Mouse (Mus musculus): ENCODE results near the gene Dido1.

Gene Dido1

DNA sequence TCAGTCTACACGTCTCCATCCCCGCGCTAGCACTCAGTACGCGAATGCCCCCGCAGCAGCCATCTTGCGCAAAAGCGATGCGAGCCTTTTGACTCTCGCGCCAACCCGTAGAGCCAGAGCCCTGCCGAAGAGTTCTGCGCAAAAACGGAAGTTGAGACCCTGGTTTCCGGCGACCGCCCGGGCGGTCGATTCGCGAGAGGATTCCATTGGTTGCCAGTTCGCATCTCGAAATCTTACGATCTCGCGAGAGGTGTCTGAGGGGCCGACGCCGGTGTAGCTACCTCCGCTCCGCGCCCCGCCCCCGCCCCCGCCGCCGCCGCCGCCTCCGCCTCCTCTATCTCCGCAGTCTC lies at the start of gene Dido1, which contains the start of gene Gid8:
Dido1 (minus strand) TSS at position 77 of the 350 bp plus-strand sequence.
Gid8 (plus strand) TSS at position 195 of the 350 bp plus-strand sequence.
- DNase-seq (ENCODE audit: low read depth, low spot score) = peak; percentile 98

DNA sequence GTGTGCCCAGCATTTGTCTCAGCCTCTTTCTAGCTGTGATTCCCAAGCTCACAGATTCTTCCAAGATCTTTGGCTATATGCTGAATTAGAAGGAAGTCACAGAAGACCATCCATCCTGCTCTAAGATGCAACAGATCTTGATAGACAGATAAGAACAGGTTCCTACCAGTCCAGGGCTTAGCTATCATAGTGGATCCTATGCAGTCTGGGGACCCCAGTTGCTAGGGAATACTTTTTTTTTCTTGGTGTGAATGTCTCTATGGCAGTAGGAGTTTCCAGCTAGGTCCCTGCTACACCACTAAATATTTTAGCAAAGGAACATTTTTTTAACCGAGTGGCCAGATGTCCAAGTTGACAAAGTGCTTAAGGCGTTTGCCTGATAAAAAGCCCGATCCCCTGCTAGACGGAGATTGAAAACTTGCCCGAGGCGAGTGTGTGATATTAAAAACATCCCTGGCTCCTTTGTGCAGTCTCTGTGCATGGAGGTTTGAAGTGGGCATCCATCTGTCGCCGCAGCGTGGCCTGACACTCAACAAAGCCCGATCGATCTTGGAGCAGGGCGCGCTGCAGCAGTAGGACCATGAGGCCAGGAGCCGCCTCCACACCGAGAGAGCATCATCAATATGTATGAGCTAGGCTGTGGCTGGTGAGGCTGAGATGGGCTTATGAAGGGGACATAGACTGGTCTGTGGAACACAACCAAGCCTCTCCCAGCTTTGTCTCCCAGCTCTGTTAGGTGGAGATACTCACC lies 48.9 kb upstream of the Dido1 start:
- DNase-seq (ENCODE audit: low read depth, low spot score) = no peak

DNA sequence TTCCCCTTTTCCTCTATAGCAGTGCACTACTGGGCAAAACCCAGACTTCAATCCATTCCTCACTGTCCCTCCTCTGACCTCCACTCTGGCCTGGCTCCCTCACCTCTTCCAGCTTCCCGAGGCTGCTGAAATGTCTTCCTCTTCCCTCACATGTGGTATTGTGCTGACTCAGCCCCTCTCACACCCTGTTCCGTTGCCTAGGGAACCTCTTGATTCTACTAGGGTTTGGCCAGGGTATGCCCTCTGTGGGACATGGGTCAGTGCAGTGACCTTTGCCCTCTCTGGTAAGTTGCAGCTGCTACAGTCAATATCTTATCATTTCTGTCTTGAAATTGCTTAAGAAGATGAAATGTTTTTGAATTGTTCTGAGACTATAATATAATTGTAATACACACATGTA lies 47.0 kb upstream of the Dido1 start:
- DNase-seq (ENCODE audit: low read depth, low spot score) = no peak

DNA sequence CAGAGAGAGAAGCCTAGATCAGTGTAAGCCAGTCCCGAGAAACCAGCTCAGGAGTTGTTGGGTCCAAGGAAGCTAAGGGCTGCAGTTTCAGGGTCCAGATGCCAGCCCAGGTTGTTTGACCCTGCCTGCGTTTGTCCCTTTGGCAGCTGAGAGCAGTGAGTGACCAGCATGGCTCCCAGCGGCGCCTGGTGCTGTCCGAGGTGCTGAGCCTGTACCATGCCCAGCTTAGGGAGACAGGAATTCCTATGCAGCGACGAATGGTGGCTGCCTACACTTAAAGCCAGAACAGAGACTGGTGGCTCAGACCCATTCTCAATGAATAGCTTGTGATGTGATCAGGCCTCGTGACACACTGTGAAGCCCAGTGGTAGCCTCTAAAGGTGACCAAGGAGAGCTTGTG lies 46.1 kb upstream of the Dido1 start:
- DNase-seq (ENCODE audit: low read depth, low spot score) = no peak

DNA sequence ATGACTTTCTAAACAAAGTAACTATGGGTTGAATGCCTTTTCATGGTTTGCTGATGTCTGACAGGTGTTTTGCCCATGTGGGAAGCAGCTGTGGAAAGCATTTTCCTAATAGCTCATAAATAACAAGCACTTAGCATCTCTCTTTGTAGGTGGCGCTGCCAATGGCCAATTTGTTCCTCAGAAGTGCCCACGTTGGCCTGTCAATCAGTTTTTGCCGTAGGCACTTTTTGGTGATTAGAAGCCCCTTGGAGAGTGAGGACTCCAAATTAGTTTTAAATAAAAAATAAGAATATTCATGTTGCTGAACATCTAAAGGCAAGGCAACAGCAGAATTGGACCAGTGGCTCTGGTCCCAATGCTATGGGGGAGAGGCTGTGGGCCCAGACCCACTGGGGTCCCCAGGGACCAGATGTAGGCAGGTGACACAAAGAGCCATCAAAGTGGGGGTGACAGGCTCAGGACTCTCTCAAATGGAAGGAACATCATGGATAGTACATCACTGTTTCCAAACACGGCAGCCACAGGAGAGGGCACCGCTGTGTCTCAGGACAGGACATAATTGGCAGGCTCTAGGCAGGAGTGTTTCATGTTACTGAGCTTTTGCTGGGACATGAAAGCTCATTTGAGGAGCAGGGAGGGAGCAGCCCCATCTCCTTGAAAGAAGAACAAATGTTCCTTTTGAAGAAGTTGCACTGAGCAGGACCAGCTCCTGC lies 45.3 kb upstream of the Dido1 start:
- DNase-seq (ENCODE audit: low read depth, low spot score) = no peak

DNA sequence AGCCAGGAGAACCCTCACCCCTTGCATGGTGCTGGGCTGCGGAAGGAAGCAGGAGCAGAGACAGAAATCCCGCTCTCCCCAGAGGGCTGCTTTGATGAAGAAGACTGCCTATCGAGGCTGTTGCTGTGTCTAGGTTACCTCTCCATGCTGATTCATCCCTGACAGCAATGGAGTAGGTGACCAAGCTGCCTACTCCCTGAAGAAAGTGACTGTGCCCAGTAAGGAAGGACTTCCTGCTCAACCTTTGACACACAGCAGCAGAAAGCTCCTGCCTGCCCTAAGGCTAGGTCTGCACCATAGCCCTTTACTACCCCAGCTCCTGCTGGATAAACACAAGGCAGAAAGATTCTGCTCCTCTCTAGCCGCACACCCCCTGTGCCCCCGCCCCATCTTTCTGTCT lies 39.1 kb upstream of the Dido1 start:
- no peak for DNase-seq (ENCODE audit: low read depth, low spot score)

DNA sequence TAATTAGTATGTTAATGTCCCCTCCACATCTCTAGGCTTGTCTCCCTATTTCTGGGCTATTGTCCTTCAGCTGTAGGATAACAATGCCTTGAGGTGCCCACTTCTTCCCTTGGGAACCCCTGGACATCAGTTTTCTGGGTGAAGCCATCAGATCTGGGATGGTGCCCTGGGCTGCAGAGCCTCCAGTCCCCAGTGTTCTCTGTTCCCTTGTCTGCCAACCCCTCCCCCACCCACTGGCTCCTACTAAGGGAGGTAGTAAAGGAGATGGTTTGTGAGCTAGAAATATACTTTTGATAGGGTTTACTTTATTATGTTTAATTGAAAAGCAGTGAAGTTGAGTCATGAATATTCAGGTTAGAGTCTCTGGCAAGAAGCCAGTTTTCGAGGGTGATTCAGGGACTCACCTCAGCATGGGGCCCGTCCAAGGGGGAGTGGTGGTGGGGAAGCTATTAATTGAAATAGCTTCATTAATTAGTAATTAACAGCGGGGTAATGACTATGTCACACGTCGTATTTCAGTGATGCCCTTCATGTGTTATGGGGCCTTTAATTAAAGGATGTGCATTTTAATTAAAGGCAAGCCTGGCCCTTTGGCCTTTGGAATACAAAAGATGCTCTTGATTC lies 36.9 kb upstream of the Dido1 start:
- no peak for DNase-seq (ENCODE audit: low read depth, low spot score)

DNA sequence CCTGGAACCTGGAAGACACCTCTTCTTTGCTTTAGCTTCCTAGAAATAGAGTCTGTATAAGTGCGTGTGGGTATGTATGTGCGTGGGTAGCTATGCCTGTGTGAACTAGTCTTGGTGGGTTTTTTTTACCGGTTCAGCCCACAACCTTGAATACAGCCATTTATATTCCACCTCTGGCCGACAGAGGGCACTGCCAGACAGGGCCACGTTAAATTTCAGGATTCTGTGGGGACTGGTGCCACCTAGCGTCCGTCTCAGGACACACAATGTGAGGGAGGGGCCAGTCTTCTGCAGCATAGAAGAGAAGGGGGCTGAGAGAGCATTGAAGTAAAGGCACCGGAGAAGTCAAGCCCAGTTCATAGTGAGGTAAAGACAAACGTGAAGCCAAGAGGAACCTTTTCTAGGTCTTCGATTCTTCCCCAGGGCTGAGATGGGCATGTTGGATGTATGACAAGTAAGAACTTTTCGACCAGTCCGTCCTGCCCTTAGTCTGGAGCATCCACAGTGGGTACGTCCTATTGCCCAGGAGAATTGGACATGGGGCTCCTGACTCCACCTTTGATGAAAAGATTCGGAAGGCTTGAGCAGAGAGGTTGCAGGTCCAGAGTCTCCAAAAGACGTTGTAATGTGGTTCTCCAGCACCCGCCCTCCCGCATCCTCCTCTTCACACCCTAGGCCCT lies 35.6 kb upstream of the Dido1 start:
- peak; percentile 61 for DNase-seq (ENCODE audit: low read depth, low spot score)

DNA sequence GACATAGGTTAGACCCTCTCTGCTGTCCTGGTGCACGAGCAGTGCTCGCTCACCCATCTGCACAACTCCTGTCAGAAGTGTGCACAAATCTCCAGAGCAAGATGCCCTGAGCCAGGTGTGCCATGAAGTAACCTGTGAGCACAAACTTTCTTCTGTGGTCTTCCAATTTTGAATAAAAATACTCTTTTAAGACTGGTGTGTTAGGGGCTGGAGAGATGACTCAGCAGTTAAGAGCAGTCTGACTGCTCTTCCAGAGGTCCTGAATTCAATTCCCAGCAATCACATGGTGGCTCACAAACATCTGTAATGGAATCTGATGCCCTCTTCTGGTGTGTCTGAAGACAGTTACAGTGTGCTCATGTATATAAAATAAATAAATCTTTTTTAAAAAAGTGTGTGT lies 33.5 kb upstream of the Dido1 start:
- DNase-seq (ENCODE audit: low read depth, low spot score) = no peak

DNA sequence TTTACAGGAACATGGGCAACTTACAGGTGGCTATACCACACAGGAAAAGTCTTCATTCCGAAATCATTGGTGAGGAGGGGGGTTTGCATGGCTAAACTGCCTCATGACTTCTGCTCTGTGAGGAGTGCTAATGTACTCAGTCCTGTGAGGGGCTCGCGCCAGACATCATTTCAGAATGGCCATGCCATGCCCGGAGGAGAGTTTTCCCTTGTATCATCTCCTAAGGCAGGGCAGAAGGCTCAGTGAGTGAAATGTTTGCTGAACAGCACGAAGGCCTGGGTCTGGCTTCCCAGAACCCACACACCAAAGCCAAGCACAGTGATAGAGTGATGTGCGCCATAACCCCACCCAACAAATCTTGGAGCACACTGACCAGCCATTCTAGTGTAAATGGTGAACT lies 33.0 kb upstream of the Dido1 start:
- no peak for DNase-seq (ENCODE audit: low read depth, low spot score)

DNA sequence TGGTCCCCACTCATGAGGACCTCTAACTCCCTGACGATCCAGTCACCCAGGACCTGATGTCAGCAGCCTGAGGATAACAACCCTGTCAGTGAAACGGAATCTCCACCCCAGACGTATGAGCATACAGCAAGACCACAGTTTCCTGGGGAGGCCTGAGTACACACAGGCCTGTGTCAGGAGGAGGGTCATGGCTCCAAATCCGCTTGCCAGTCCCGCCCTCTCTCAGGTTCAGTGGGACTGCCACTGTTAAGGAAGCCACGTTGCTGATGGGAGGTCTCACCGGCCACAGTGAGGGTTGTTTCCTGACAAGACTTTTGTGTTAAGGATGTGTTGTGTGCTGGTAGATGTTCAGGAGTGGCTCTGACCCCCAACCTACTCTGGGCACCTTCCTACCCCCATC lies 31.6 kb upstream of the Dido1 start:
- no peak for DNase-seq (ENCODE audit: low read depth, low spot score)

DNA sequence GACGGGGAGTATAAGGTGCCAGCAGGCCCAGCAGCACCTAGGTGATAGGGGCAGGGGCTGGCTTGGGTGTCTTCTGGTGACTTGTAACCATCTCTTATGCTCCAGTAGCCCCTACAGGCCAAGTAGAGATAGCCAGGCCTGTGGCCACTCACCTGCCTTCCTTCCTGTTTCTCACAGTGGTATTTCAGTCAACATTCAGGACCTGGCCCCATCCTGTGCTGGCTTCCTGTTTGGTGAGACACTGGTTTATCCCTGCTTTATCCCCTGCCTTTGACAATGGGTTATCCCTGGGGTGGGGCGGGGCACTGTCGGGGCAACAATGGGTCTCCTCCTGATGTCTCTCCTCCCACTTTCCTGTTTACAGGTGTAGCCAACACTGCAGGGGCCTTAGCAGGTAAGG lies 30.6 kb upstream of the Dido1 start:
- no peak for DNase-seq (ENCODE audit: low read depth, low spot score)

DNA sequence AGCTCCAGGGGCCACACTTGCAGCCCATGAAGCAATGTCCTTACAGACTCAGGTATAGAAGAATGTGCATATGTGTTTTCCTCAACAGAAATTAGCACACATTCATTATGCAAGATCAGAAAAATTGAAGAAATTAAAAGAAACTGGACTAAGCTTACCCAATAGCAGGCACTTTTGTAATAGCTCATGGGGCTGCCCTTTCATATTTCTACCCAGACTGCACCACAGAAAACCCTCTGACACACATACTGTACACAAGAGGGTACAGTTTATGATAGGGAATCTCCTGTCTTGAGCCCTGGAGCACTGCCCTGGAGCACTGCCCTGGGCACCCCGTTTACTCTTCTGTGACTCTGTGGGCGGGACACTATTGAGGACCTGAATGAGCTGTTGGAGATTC lies 28.2 kb upstream of the Dido1 start:
- no peak for DNase-seq (ENCODE audit: low read depth, low spot score)

DNA sequence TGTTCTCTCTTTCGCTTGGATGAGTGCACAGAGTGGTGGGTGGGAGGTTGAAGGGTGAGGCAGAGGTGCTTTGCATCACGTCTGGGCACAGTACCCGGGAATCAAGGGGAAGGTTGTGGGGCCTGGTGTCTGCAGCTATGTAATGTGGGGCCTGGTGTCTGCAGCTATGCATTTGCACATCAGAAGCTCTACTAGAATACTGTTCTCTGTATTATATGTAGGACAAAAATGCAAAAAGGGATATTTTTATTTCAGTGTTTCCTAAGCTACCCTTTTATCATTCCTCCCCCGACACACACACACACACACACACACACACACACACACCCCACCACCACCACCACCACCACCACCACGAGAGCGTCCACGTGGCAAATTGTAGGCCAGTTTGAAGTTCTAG lies 25.4 kb upstream of the Dido1 start:
- no peak for DNase-seq (ENCODE audit: low read depth, low spot score)

DNA sequence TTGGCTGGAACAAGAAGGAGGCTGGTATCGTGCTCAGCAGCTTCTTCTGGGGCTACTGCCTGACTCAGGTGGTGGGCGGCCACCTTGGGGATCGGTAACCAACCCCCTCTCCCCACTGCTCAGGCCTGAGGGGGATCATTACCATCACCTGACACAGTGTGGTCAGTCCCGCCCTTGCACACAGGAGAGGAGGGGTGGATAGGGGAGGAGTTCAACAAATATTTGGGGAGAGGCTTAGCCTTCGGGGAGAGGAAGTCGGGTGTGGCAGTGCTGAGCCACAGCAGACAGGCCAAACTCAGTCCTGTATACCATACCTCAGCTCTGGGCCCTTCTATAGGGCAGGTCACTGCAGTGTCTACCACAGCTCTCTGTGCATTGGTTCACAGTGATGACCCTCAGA lies 22.2 kb upstream of the Dido1 start:
- DNase-seq (ENCODE audit: low read depth, low spot score) = no peak

DNA sequence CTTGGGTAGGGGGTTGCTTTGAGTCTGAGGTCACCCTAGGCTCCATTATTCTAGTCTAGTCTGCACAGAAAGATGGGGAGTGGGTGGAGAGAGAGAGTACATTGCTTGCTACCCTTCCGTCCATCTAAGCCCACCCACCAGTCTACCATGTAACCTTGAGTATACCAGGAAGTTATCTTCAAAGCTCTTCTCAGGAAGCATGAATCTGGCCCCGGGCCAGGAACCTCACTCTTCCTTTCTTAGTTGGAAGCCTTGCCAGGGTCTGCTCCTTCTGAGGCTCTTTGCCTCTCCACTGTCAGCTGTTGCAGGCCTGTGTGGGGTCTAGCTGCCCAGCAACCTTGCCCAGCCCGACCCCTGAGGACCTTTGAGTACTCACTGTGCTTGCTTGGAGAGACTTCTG lies 21.2 kb upstream of the Dido1 start:
- no peak for DNase-seq (ENCODE audit: low read depth, low spot score)

DNA sequence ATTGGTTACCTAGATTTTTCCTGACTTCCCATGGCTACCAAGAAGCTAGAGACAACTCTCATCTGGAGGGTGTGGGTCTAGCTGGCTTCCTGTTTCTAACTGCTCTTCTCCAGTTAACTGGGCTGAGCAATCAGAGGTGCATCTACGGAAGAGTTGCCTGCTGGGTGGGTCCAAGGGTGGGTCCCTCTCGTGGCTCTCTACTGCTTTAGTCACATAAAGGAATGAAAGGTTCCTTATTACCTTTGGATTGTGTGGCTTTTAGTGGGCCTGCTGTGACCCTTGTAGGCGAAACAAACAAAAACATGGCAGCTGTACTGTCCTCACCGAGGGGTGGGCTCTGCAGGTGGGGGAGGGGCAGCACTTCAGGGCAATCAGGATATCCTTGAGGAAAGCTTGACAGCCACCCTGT lies 17.8 kb upstream of the Dido1 start:
- DNase-seq (ENCODE audit: low read depth, low spot score) = no peak

DNA sequence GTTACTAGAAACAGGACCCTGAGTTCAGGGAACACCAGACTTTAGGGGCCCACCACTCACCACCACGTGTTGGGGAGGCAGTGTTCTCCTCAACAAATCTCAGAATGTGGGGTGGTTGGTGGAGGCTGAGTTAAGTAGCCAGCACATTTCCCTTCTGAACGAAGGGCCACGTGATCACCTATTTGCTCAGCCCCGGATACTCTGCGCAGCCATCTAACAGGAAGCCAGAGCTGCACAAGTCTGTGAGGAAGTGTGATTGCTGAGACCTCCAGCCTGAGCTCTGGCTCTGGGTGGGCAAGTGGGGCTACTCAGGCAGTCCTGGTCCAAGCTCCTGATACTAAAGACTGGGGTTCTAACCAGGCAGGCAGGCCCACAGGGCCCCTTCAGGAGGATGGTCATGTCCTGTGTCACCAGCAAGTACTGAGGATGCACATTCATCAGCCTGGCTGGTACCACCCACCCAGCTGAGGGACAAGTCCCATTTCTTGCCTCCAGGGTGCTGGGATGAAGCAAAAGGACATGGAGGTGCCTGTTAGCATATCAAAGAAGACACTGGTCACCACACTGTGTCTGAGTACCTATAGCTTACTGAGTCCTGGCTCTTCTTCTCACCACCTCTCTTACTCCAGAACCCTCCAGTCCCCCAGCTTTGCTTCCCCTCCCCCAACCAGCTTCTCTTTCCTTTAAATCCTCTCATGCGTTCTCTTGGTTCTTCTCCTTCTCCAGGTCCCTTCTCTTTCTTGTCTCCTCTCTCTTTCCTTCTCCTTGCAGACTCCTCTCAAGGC lies 17.1 kb upstream of the Dido1 start:
- DNase-seq (ENCODE audit: low read depth, low spot score) = peak; percentile 23

DNA sequence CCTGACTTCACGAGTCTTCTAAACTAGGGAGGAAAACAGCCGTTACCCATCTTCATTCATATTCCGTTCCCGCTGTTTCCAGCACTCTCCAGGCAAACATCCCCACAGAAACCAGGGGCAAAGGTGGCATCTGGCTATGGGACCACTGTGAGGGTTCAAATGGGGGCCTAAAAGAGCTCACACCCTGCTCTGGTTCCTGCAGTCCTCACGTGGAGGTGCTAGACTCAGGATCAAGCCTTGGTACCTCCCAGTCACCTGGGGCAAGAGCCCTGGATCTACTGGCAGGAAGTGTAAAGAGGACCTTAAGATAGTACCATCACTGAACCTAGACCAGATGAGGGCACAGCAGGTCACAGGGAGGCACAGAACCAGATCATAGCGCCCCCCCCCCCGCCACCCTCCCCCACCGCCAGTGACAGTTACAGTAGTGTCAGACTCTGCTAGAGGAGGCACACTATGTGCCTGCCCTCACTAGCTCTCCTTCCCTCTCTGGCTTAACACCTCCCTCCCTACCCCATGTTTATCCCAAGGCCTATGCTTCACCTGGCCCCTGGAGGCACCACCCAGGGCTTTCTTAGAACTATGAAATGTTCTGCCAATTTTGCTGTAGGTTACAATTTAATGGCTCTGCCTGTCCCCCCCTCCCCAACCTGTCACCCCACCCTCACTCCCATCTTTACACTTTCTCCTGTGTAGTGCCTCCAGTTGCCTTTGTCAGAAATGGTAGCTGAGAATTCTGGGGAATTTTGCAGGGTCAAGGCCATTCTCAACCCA lies 16.2 kb upstream of the Dido1 start:
- DNase-seq (ENCODE audit: low read depth, low spot score) = no peak

DNA sequence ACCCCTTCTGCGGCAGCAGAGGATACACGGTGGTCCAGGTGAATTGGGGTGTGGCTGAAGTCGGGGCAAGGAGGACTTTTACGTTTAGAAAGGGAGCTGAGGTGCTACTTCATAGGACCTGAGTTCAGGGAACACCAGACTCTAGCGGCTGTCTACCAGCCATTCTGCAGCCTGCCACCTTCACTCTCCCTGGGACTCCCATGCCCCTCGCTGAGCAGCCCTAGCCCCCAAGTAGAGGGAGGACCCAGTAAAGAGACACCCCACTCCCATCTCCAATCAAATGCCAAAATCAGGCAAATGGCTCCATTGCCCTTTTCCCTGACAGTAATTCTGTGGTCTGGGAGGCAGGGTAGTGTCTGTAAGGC lies 15.6 kb upstream of the Dido1 start:
- DNase-seq (ENCODE audit: low read depth, low spot score) = no peak
